Mouse (Mus musculus): ENCODE data around the gene Ttll10. TPM values are rescaled to one million over a fixed set of nuclear protein-coding genes. Genes with fewer than 3 reads are reported as not detected.

Gene Ttll10
- 17.0 and 21.7 TPM in 2 replicates for polyA plus RNA-seq (2012; rRNA removed)

DNA sequence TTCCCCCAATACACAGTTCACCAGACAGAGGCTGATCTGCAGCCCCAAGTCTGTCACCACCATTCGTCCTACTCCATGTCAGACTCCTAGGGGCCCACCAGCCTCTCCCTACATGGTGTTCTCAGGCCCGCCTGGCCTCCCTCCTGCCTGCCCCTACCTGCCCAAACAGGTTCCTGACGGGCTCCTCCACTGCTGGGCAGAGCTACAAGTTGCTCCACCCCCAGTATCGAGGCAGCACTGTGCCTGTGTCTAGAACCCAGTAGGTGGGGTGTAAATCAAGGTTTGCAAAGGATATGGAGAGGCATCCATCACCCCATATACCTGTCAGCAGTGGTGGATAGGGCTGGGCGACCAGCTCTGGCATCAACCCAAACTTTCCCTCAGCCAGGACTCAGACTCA is at the start of gene Ttll10:
Ttll10 (minus strand) TSS at position 154 of the 400 bp plus-strand sequence.
- DNase-seq (ENCODE audit: low read depth), result no peak

GRCm38 (mm10) chr4:156103342-156103741 is 44.1 kb upstream of the Ttll10 start:
- no peak for DNase-seq (ENCODE audit: low read depth)

- no peak for DNase-seq (ENCODE audit: low read depth)
These were observed 42.3 kb upstream of the Ttll10 start for GRCm38 (mm10) chr4:156101481-156101903.

DNA sequence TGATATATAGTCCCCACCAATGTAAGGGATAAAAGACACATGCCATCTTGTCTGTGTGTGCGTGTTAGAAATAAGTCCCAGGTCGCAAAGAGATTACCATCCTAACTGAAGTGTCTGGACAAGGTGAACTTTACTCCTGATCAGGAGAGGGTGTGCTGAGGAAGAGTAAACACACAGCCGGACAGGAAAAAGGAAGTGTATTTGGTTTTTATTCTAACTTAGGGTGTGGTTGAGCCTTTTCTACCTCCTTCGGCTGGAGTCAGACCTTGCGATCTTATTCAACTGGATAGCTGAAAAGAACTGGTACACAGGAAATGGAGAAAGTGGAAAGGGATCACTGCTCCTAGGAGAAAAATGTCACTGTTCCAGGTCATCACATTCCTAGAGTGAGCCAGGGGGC is 41.3 kb upstream of the Ttll10 start:
- DNase-seq (ENCODE audit: low read depth), result no peak

DNA sequence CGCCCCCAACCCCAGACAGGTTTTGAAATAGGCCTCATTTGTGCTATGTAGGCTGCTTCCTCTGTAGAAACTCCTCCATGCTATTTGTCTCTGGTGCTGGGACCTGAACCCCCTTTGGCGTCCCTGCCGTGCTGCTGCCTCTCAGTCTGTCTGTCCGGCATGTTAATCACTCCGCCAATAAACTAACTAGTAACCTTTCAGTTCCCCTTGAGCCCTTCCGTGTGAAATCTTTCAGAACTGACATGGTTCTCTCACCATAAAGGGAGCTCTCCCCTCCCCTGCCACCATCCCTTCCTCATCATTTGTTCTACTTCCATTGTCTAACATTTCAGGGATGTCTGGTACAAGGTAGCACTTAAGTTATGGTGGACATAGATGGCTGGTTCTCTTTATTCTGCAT is 40.2 kb upstream of the Ttll10 start:
- no peak for DNase-seq (ENCODE audit: low read depth)

- DNase-seq (ENCODE audit: low read depth), result no peak
These were observed 38.7 kb upstream of the Ttll10 start for GRCm38 (mm10) chr4:156097770-156098366.

DNA sequence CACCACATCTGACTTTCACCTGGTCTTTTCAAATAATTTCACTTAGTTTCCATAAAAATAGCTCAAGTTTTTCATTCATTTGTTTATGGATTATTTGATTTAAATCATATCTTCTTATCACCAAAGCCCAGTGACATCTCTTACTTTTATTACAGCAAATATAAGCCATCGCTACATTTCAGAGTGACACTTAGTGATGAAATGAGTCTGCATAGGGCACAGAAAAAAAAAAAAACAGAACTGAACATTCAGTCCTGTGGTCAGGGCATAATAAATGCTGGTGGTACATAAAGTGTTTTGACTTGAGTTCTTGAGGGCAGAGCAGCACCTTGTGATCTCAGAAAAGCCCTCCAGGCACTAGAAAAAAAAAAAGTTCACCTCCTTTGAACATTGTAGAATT is 37.0 kb upstream of the Ttll10 start:
- DNase-seq (ENCODE audit: low read depth), result no peak

DNA sequence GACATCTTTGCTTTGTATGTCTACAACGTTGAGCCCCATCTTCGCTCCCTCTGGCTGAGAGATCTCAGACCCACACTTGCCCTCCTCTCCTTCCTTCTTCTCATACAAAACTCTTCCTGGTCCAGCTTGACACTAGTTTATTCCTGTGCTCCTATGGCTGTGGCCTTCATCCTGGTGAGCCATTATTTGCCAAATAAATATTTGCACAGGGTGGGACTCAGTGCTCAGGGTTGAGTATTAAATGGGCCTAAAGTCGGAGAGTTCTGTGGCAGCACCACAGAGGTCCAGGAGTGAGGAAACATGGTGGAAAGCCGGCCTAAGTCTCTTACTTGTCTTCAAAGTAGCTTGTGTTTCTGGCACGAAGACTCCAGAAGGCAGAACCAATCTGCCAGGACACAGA is 34.5 kb upstream of the Ttll10 start:
- no peak for DNase-seq (ENCODE audit: low read depth)

GRCm38 (mm10) chr4:156092765-156093164 is 33.6 kb upstream of the Ttll10 start:
- DNase-seq (ENCODE audit: low read depth), result no peak

GRCm38 (mm10) chr4:156091236-156091635 is 32.0 kb upstream of the Ttll10 start:
- DNase-seq (ENCODE audit: low read depth), result no peak

DNA sequence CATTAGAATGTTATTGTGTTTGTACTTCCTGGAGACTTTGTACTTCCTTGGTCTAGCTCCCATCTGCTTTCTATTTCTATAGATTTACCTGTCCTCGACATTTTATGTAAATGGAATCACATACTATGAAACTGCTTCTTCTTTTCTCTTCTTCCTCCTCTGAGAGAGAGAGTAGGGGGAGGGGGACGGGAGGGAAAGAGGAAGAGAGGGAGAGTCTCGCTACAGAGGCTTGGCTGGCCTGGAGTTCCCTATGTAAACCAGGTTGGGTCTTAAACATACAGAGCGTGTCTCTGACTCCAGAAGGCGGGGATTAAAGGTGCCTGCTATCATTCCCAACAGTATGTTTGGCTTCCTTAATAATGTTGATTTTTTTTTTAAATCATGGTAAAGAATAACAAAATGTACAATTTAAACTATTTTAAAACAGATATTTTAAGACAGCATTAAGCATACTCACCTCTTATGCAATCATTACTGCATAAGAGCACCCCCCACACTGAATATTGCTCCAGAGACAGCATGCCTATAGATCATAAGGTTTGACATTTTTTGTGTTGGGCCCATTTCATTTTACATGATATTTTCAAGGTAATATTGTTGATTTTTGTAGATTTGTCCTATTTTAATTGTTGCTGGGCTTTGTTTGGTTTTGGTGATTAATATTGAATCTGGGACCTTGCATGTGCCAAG is 28.3 kb upstream of the Ttll10 start:
- no peak for DNase-seq (ENCODE audit: low read depth)

- no peak for DNase-seq (ENCODE audit: low read depth)
These were observed 26.0 kb upstream of the Ttll10 start for GRCm38 (mm10) chr4:156085256-156085655.

GRCm38 (mm10) chr4:156084096-156084879 is 25.1 kb upstream of the Ttll10 start:
- DNase-seq (ENCODE audit: low read depth), result no peak

DNA sequence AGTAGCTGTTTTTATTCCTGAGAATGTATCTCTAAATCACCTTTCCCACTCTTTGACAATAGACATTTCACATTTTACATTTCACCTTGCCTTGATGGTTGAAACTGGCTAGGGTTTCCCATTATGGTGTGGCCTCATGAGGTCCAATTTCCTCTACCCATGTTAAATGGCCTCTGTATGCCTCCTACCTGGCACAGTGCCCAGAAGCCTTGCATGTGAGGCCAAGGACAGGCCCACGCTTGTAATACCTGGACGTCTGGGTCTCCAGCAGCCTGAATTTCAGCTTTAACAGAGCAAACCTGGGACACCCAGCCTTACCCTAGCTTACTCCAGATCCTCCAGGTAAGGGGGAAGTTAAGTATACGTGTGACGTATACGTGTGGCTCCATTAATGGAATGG is 24.1 kb upstream of the Ttll10 start:
- no peak for DNase-seq (ENCODE audit: low read depth)

DNA sequence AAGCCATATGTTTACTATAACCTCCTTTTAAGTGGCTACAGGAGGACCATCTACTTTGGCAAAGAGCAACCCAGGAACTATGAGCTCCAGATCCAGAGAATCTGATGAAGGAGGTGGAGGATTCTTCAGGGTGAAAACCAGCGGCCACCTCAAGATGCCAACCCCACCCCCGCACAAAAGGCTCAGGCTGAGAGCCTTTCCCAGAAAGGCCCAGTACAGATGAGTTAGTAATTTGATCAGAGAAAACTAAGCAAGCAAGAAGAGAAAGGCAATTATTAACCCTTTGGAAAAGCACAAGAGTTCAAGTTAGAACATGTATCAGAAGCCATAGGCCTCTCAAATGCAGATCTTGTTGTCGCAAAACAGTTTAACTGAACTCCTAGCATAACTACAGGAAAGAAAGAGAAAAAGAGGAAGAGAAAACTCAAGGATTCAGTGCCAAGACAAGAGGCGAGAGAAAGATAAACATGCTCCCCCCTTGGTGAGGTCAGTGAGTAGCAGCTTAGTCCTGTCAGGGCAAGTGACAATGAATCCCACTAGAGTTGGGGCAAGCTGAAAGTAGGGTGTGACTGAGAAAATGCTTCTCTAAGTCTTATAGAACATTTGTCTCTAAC is 23.5 kb upstream of the Ttll10 start:
- no peak for DNase-seq (ENCODE audit: low read depth)

DNA sequence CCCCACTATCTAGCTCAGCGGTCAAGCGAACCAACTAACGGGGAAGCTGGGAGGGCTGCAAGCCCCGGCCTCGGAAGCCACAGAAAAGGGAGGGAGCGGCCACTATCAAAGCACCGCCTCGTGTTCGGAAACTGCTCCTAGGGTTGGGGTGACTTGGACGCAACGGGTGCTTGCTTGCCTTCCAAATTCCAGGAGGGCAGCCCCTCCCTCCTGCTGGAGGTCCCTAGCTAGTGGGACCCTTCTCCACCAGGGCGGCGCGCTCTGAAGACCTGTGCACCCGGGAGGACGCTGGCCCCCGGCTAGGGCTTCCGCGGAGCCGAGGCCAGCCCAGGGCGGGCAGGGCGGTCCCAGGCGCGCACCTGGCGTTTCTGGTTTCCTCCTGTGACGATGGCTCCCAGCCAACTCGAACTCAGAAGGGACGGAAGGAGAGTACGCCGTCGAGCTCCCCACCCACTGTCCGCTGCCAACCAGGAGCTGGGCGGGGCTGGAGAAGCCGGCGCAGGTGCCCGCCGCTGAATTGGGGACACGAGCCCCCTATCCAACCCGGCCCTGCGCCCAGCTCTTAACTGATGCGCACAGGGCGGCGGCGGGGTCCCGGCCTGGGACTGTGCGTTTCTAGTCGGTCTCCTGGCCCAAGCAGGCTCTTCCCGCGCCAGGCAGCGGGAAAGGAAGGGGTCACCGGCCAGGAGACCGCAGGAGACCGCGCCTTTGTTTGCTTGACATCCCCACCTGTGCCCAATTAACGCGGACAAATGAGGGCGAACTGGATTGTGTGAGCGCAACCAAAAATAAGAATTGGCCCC is 18.5 kb upstream of the Ttll10 start:
- DNase-seq (ENCODE audit: low read depth), result no peak

DNA sequence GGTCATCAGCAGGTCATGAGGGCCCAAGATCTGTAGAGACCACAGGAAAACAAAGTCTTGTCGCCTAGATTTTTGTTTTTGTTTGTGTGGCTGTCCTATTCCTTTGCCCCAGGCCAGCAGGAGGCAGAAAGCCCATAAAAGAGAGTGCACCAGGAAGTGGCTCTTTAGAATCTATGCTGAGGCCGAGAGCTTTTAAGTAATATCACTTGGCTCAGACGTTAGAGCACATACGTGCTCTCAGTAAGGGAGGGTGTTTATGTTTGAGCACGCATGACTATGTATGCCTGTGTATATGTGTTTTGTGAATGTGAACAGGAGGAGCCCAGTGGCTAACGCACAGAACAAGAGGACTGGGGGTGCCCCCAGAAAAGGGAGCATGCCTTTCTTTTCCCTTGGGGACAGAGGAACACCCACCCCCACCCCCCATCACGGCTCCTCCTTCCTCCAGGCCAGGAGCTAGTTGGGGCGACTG is 17.7 kb upstream of the Ttll10 start:
- DNase-seq (ENCODE audit: low read depth), result no peak

- DNase-seq (ENCODE audit: low read depth), result no peak
These were observed 11.5 kb upstream of the Ttll10 start for GRCm38 (mm10) chr4:156070716-156071115.

DNA sequence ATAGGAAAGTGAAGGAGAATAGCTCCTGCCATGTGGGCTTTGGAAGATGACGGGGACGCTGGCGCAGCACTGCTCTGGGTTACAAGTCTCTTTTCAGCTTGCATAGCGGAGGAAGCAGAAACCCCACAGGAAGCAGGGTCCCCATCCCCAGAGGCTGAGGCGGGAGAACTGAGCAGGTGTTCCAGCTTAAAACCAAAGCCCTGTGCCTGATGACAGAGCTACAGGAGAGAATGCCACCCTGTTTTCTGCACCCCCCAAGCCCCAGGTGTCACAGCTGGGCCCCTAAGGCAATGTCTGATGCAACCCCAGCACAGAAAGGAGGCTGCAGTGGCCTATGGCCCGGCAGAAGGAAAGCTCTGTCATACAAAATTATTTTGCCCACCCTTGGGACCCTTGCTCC is 11.1 kb upstream of the Ttll10 start:
- DNase-seq (ENCODE audit: low read depth), result no peak

DNA sequence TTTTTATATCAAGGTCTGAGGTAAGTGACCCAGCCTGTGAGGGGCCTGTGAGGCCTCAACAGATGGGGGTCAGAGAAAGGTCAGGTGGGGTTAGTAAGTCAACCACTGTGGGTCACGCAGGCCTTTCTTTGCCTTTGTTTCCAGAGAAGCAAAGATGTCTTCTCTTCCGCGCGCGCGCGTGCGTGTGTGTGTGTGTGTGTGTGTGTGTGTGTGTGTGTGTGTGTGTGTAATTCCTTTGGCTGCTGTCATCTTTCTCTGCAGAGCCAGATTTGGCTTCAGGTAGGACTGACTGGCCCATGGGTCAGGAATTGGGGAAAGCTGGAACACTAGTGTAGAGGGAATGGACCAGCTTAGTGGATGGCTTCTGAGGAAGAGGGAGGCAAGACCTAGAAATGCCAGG is 10.5 kb upstream of the Ttll10 start:
- no peak for DNase-seq (ENCODE audit: low read depth)

DNA sequence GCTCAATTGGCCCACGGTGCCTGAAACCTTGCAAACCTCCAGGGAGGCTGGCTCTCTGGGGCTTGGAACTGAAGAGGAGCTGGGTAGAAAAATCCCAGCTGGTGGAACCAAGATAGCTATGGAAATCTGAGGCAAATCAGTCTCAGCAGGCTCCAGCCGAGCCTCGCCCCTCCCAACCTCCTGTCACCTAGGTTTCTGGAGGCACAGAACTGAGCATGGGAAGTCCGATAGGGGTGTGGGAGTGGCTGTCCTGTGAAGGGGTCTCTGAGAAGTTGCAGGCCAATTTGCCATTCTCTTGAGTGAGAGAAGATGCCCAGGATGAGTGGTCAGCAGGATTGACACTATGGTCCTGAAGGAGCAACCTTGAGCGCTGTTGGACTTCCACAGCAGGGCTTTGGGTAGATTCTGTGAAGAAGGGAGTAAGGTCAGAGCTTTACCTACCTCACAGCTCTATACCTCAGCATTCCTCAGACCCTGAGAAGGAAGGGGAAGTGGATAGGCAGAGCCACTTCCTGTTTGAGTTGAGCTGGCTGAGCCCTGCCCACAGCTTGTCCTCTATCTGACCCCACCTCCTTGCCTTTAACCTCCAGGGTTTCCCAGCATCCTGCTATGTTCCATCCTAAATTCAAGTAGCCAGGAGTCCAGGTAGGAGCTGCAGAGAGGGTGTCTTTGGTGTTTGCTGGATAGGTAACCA is 8.2 kb upstream of the Ttll10 start:
- DNase-seq (ENCODE audit: low read depth), result no peak
